Mouse (Mus musculus) liver, adult 2 months (tissue): ENCODE results near the gene Camk2d. TPM values are rescaled to one million over a fixed set of nuclear protein-coding genes. Genes with fewer than 3 reads are reported as not detected.

ENCODE experiments used
- DNase-seq: peaks from one replicate; pipeline ENCODE4 v3.0.0-alpha.2; 2011; ENCODE audit warnings: low read depth, low spot score; ENCODE audit errors: extremely low read depth
- H3K27ac ChIP-seq: fragments of 200-500 bp; replicated peaks from 2 replicates; pipeline ENCODE4 v1.5.1; 2012; ENCODE audit warnings: low read depth, mild to moderate bottlenecking, control low read depth, inconsistent platforms, low read length; ENCODE audit not compliant: insufficient read depth
- H3K27me3 ChIP-seq: fragments of 200-500 bp; 2 replicates; pipeline ENCODE4 v1.6.1; 2012; ENCODE audit warnings: mild to moderate bottlenecking, moderate library complexity, low read length, inconsistent platforms; ENCODE audit not compliant: control insufficient read depth, insufficient read depth
- H3K36me3 ChIP-seq: fragments of 200-500 bp; 2 replicates; pipeline ENCODE4 v1.6.1; 2012; ENCODE audit warnings: low read length, inconsistent platforms; ENCODE audit not compliant: control insufficient read depth, insufficient read depth
- H3K4me1 ChIP-seq: fragments of 200-500 bp; 2 replicates; pipeline ENCODE4 v1.6.1; 2011; ENCODE audit warnings: low read length; ENCODE audit not compliant: control insufficient read depth, insufficient read depth
- H3K4me3 ChIP-seq: fragments of 200-500 bp; 2 replicates; pipeline ENCODE4 v1.5.1; 2011; ENCODE audit warnings: low read depth, mild to moderate bottlenecking, control low read depth, low read length, moderate library complexity; ENCODE audit not compliant: insufficient read depth
- H3K79me2 ChIP-seq: fragments of 200-500 bp; 2 replicates; pipeline ENCODE4 v1.6.1; 2012; ENCODE audit warnings: inconsistent platforms, mild to moderate bottlenecking, low read length, moderate library complexity; ENCODE audit not compliant: control insufficient read depth, insufficient read depth
- H3K9ac ChIP-seq: fragments of 200-500 bp; 2 replicates; pipeline ENCODE4 v1.6.1; 2012; ENCODE audit warnings: low read depth, mild to moderate bottlenecking, control low read depth, inconsistent platforms, low read length
- CTCF ChIP-seq: fragments of 200-500 bp; IDR thresholded peaks from 2 replicates; pipeline ENCODE4 v1.5.1; 2011; ENCODE audit warnings: low read depth, low read length, control low read depth
- POLR2A ChIP-seq: fragments of 200-500 bp; IDR thresholded peaks from 2 replicates; pipeline ENCODE4 v1.6.1; 2011; ENCODE audit warnings: low read length, control low read depth; ENCODE audit not compliant: insufficient read depth; ENCODE audit errors: extremely low read depth
- WGBS: fragments of 180-500 bp; shearing (Covaris S2); methylation state at CpG from one replicate; pipeline ENCODE4 v1.1.7; 2018; 5-methylcytosine and 5-hydroxymethylcytosine counted together
- polyA plus RNA-seq: library from polyadenylated mRNA; depleted of rRNA; stranded (reverse); fragments of >200 nt; gene quantifications from 2 replicates; pipeline ENCODE4 v1.2.3, GENCODE M21; 2012
- total RNA-seq: library from RNA; depleted of rRNA; stranded (reverse); fragments of >200 nt; gene quantifications from 2 replicates; pipeline ENCODE4 v1.2.3, GENCODE M21; 2014

The Camk2d gene
- total and polyA plus RNA-seq, 2 experiments, result 5.9 to 9.4 TPM

- Histone ChIP-seq H3K4me3 (no peak overlapping the region), H3K27ac (no peak overlapping the region), H3K79me2 (peaks cover 3% of the 10 kb centered on the region; the same call in 1 of the 2 replicates), H3K36me3 (no peaks in the 10 kb centered on the region), H3K4me1 (no peaks in the 10 kb centered on the region; the same call in 1 of the 2 replicates), H3K27me3 (no peaks in the 10 kb centered on the region), H3K9ac (no peak overlapping the region)
- DNase-seq, result no peak
- TF ChIP-seq POLR2A (no peak), CTCF (no peak)
- 70% methylated on average over 4 of the region's 4 CpGs for WGBS
Measured at GRCm38 (mm10) chr3:126627968-126628367, 31.9 kb downstream of the Camk2d start.

GRCm38 (mm10) chr3:126628380-126628779 lies 32.3 kb downstream of the Camk2d start:
- no peaks in the 10 kb centered on the region; the same call in 1 of the 2 replicates for H3K4me1 ChIP-seq
- H3K27me3 ChIP-seq, result no peaks in the 10 kb centered on the region
- no peak for TF ChIP-seq CTCF
- TF ChIP-seq POLR2A, result no peak
- H3K36me3 ChIP-seq, result no peaks in the 10 kb centered on the region
- H3K27ac ChIP-seq, result no peak overlapping the region
- peaks cover 3% of the 10 kb centered on the region; the same call in 1 of the 2 replicates for H3K79me2 ChIP-seq
- H3K9ac ChIP-seq, result no peak overlapping the region
- no peak overlapping the region for H3K4me3 ChIP-seq
- DNase-seq, result no peak
- 60% methylated on average over 3 of the region's 3 CpGs for WGBS

DNA sequence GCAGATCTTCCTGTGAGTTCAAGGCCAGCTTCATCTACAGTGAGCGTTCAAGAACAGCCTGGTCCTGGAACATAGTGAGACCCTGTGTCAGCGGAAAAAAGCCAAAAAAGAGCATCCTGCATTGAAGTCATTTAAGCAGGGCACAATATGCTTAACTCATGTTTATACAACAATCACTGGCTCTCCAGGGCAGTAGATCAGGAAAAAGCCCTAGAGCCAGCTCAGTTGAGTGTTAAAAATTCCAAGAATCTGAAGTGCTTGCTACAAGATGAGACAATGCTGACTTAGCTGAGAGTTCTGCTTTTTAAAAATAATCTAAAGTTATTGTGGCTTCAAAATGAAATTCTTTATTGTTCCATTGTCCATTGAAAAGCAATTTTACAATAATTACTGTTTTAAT lies 32.9 kb downstream of the Camk2d start:
- H3K36me3 ChIP-seq, result no peaks in the 10 kb centered on the region
- H3K27ac ChIP-seq, result peak overlapping the region; percentile 36; the same call in 1 of the 2 replicates
- 96% methylated on average over 2 of the region's 2 CpGs for WGBS
- peaks cover 3% of the 10 kb centered on the region; the same call in 1 of the 2 replicates for H3K79me2 ChIP-seq
- no peak for TF ChIP-seq CTCF
- no peak for TF ChIP-seq POLR2A
- no peak for DNase-seq
- no peaks in the 10 kb centered on the region; the same call in 1 of the 2 replicates for H3K4me1 ChIP-seq
- H3K4me3 ChIP-seq, result no peak overlapping the region
- no peak overlapping the region for H3K9ac ChIP-seq
- H3K27me3 ChIP-seq, result no peaks in the 10 kb centered on the region

DNA sequence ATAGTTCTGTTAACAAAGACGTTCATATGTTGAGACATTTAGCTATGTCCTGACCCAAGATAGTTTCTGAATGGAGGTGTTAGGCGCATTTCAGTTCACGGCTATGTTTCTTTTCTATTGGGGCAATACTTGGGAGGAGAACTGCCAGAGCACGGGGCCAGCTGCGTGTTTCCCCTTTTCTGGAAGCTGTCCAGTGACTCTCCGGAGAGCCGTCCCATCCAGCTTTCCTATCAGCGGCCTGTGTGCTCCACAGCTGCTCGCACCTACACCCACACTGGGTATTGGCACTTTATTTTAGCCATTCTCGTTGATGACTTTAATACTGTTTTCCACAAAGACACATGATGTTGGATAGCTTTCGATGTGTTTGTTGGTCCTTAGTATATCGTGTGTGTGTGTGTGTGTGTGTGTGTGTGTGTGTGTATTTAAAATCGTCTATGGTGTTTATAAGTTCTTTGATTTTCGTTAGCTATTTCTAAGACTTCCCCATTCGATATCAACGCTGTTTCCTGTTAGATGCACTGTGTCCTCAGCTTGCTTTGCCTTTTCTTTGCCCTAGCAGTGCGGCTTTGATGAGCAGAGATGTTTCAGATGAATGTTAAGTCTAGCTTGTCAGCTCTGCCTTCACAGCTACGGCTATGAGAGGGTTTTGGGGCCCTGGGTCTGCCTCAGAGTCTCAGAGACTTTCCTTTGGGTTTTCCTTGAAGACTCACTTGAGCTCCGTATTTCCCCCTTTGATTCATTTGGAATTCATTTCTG lies 34.2 kb downstream of the Camk2d start:
- no peak for DNase-seq
- H3K9ac ChIP-seq, result no peak overlapping the region
- H3K4me3 ChIP-seq, result no peak overlapping the region
- H3K36me3 ChIP-seq, result no peaks in the 10 kb centered on the region
- H3K27me3 ChIP-seq, result no peaks in the 10 kb centered on the region
- H3K27ac ChIP-seq, result no peak overlapping the region
- 73% methylated on average over 19 of the region's 19 CpGs for WGBS
- peaks cover 3% of the 10 kb centered on the region; the same call in 1 of the 2 replicates for H3K79me2 ChIP-seq
- TF ChIP-seq POLR2A (no peak), CTCF (no peak)
- H3K4me1 ChIP-seq, result no peaks in the 10 kb centered on the region; the same call in 1 of the 2 replicates

GRCm38 (mm10) chr3:126631583-126631982 lies 35.5 kb downstream of the Camk2d start:
- TF ChIP-seq POLR2A (no peak), CTCF (no peak)
- peaks cover 3% of the 10 kb centered on the region; the same call in 1 of the 2 replicates for H3K79me2 ChIP-seq
- H3K27me3 ChIP-seq, result no peaks in the 10 kb centered on the region
- no peak overlapping the region for H3K4me3 ChIP-seq
- H3K4me1 ChIP-seq, result no peaks in the 10 kb centered on the region; the same call in 1 of the 2 replicates
- no peak for DNase-seq
- H3K9ac ChIP-seq, result no peak overlapping the region
- 93% methylated on average over 8 of the region's 8 CpGs for WGBS
- no peaks in the 10 kb centered on the region for H3K36me3 ChIP-seq
- no peak overlapping the region for H3K27ac ChIP-seq

- no peak for TF ChIP-seq CTCF
- no peak for TF ChIP-seq POLR2A
- H3K27ac ChIP-seq, result no peak overlapping the region
- H3K27me3 ChIP-seq, result no peaks in the 10 kb centered on the region
- no peaks in the 10 kb centered on the region for H3K36me3 ChIP-seq
- no peak overlapping the region for H3K9ac ChIP-seq
- 94% methylated on average over 7 of the region's 7 CpGs for WGBS
- H3K4me1 ChIP-seq, result no peaks in the 10 kb centered on the region; the same call in 1 of the 2 replicates
- no peak overlapping the region for H3K4me3 ChIP-seq
- peaks cover 3% of the 10 kb centered on the region; the same call in 1 of the 2 replicates for H3K79me2 ChIP-seq
- DNase-seq, result no peak
Measured at GRCm38 (mm10) chr3:126632580-126632979, 36.5 kb downstream of the Camk2d start.
